Mouse (Mus musculus): ENCODE data around the gene Stxbp1. TPM values are rescaled to one million over a fixed set of nuclear protein-coding genes. Genes with fewer than 3 reads are reported as not detected.

Stxbp1 gene
- total RNA-seq (2021), result 100 to 1,000 TPM; 601 to 619 TPM
- long read RNA-seq, experiment 1, transcript Stxbp1-202 (20 exons, 3,616 nt), result minor isoform, 27 of 400 reads
- long read RNA-seq, experiment 1, transcript Stxbp1-201 (19 exons, 3,892 nt), result major isoform, 256 of 400 reads
- long read RNA-seq, experiment 1, partial matches to known transcripts, result 56 of 400 reads
- long read RNA-seq, experiment 1, other reads (novel, unspliced or antisense), result 61 of 400 reads
- long read RNA-seq, experiment 2, transcript Stxbp1-202 (20 exons, 3,616 nt), result minor isoform, 31 of 456 reads
- long read RNA-seq, experiment 2, transcript Stxbp1-201 (19 exons, 3,892 nt), result major isoform, 264 of 456 reads
- long read RNA-seq, experiment 2, partial matches to known transcripts, result 58 of 456 reads
- long read RNA-seq, experiment 2, other reads (novel, unspliced or antisense), result 103 of 456 reads

DNA sequence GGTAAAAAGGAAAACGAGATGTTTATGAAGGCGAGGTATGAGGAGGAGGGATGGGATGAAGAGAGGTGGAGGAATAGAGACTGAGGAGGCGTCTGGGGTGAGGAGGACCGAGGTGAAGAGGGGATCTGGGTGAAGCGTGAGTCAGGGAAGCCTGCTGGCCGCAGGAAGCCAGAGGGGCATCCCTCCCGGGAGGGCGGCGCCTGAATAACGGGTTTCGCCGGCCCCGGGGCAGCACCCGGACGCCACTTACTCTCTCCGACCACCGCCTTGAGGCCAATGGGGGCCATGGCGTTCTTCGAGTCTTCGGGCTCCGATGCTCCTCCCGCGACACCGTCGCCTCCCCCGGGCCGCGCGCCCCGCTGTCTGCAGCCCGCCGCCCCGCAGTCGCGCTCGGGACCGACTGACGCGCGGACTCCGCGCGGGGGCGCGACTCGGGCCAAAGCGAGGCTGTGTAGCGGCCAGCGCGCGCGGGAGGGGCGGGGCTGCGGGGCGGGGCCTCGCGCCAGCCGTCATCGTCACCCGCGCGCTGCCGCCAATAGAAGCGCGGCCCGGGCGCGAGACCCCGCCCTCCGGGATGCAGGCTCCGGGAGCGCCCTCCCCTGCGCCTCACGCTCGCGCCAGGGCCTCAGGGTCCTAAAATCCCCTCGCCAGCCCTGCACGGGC, at the start of gene Stxbp1:
TSS of gene Stxbp1 (minus strand) at position 441 of the 663 bp plus-strand sequence.
- DNase-seq (ENCODE audit: low spot score in 2 of 2), result peak; percentile 80 to 91

DNA sequence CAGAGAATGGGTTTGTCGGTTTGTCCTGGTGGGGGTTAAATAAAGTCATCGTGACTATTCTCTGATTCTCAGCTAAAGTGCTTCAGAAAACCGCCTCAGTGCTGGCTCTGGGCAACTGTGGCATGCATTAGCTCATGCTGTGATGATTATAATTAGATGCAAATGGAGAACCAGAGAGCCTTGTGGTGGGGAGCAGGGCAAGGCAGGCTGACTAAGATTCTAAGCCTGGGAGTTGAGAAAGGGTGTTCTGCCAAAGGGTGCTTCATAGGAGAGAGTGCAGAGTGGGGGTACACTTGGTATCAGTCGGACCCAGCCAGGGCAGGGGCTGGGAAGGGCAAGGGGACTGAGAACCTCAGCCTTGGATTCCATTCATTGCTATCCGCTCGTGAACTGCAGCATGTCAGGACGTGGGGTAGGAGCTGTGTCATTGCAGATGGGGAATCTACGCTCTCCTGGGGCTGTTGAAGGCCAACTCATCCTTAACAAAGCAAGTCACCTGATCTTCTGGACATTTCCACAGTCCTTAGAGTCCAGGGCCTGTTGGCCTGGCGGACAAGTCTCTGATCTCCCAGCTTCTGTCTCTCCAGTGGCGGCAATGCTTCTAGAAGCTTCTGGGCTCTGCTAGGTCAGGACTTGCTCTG, 49.6 kb upstream of the Stxbp1 start:
- DNase-seq (ENCODE audit: low spot score in 2 of 2), result no peak

DNA sequence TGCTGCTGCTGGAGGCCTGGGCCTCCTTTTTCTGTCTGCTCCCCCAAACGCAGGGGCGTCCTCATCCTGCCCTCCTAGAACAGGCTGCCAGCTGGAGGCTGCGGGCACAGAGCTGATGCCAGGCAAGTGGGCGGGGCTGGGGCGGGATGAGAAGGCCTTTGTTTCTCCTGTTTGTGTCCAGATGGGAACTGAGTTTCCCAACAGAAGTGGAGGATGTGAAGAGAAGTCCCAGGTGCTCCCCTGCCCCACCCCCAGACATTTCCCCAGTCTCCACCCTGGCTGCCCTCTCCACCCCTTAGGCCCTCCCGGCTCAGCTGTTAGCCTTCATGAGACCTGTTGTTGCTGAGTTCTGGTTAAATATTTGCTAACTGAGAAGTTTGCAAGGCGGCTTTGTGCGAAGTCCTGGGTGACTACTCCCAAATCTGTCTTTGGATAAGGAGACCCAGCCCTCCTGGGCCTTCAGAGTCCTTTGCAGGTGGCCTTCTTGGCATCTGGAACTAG, 48.6 kb upstream of the Stxbp1 start:
- no peak for DNase-seq (ENCODE audit: low spot score in 2 of 2)

DNA sequence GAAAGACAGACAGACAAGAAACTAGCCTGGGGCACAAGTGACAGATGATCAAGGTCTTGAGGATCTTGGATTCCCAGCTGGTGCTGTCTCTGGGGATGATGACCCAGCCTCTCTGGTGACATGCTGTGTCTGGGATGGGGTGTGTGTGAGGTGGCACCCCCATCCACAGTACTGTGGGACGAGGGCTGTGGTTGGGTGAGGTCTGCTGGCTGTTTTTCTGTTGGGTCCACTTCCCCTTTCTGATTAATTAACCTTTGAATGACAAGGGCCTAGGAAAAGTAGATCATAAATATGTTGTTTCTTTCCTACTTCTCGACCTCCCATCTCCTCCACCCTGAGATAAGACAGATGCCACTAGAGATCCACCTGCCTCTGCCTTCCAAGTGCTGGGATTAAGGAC, 47.1 kb upstream of the Stxbp1 start:
- DNase-seq (ENCODE audit: low spot score in 2 of 2), result no peak

DNA sequence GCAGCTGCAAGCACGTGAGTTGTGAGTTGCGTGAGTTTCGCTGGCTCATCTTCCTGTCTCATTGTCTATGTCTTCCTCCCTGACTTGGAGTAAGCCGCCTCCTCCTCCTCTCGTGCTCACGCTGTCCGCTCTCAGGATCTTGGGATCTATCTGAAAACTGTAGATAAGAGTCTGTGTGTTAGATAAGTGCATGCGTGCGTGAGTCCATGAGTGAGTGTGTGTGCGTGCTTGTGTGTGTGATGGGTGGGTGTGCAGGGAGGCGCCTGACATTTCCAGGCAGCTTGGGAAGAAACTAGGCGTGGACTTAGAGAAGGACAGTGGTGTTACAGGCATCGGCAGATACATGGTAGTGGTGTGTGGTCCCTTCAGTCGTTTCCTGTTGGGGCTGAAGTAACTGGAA, 45.4 kb upstream of the Stxbp1 start:
- DNase-seq (ENCODE audit: low spot score in 2 of 2), result no peak

DNA sequence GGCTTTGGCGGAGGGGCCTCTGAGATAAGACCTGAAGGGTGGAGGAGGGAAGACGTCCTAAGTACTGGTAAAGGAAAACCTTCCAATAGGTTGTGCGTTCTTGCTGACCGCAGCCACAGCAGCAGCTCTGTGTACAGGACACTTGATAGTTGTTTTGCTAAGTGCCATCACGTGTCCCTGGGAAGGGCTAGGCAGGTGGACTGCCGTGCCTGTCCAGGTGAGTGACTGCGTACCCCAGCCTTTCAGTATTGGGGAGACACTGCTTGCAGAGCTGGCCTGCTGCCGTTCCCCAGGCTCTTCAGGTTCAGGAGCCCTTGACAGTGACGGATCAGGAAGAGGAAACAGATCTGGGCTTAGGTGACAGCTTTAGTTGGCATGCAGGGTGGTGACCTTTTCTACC, 44.2 kb upstream of the Stxbp1 start:
- DNase-seq (ENCODE audit: low spot score in 2 of 2), result no peak

DNA sequence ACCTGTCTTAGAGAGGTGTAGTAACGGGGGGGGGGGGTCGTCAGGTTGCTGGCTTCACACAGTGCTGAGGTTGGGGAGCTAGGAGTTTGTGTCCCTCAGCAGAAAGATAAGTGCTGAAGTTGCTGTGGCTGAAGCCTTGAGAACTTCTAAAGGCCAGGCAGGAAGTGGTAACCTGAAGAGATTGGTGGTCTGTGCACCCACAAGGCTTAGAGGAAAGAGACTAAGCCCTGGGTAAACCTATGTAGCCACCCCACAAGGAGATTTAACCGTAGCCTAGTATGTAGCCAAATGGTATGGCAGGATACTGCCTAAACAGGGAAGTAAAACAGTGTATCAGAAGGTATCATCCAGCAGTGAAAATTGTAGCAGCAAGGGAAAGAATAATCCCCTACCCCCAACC, 43.2 kb upstream of the Stxbp1 start:
- no peak for DNase-seq (ENCODE audit: low spot score in 2 of 2)

DNA sequence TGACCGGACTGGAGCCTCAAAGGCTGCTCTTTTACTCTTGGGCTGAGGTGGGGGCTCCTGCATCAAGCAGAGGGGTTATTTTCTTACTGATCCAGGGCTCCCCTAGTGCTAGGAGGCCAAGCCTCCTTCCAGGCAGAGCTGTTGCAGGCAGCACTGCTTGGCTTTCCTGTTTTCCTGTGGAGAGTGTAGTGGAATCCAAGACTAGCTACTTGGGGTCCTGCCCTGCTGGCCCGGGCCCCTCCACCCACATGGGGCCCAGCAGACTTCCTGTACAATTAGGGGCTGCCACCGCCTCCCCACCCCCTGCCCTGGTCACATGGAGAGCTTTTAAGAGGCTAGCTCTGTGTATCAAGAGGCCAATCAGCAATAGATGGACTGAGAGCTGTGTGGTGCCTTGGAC, 41.5 kb upstream of the Stxbp1 start:
- no peak for DNase-seq (ENCODE audit: low spot score in 2 of 2)

DNA sequence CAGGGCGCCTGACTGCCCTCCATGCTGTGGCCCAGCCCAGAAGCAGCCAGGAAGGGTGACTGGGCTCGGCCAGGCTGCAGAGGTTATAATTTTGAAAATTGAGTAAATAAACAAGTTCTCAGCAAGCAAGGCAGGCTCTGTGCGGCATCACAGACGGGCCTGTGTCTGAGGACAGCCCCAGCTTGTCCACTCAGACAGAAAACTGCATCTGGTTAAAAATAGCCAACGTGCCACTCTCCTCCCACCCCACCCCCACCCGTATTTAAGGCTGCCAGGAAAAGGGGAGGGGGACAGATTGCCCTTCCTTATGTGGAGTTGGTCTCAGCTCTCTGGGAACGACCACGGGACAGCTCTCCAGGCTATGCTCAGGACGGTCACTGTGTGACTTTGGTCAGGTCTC, 41.0 kb upstream of the Stxbp1 start:
- no peak for DNase-seq (ENCODE audit: low spot score in 2 of 2)

DNA sequence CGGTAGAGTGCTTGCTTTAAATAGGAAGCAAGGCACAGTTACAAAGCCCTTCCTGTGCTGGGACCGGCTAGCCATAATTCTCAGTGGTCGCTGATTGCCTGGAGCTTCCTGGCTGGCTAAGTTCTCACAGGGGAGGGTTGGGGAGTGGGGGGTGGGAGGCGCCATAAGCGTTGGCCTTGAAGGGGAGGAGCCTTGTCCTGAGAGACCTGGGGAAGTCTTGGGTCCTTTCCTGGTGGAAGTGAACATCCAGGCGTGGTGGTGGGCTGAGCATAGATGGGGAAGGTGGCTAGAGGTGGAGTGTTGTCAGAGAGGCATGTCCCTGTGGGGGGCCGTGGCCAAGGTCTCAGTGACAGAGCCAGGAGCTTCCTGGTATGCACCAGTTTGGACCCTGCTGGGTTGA, 37.7 kb upstream of the Stxbp1 start:
- DNase-seq (ENCODE audit: low spot score in 2 of 2), result no peak

DNA sequence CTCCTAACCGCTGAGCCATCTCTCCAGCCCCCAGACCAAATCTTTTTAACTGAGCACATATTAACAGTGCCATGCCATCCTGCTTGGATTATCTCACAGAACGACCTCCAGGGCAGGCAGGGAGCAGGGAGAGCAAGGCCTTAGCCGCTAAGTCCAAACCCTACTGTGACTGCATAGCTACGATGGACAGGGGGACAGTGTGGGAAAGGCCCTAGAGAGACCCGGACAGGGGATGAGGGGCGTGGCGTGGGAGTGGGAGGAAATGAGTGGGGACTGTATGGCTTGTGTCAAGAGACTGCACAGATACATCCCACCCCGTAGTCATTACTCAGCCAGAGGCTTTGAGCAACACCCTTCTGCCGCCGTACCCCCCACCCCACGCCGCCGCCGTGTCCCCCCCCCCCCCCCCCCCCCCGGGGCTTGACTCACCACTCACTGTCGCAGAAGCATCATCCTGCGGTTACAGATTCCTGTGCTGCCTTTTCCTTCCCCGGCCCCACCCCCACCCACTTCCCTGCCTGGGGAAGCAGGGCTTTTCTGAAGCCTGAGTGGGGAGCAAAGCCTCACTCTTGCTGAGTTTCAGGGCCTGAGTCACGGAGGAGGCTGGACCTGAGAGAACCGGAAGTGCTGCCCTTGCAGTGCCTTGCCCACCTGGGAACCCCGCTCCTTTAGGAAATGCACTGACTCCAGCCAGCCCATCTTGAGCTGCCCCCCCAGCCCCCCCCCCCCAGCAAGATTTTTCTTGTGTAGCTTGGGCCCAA, 35.4 kb upstream of the Stxbp1 start:
- no peak for DNase-seq (ENCODE audit: low spot score in 2 of 2)

DNA sequence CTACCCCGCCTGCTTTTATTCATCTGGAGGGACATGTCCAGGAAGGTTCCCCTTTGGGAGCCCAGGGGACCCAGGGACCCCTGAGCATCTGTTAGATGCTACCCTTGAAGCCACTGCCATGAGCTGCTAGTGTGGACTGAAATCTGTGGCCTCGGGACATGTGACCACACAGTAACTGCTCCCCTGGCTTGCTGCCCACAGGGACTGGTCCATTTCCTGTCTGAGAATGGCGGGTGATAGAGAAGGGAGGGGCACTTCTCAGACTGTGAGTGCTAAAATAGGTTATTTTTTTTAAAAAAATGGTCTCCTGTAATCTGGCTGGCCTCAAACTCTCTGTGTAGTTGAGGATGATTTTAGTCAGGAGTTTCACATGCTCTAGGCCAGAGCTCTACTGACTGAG, 34.7 kb upstream of the Stxbp1 start:
- no peak for DNase-seq (ENCODE audit: low spot score in 2 of 2)

DNA sequence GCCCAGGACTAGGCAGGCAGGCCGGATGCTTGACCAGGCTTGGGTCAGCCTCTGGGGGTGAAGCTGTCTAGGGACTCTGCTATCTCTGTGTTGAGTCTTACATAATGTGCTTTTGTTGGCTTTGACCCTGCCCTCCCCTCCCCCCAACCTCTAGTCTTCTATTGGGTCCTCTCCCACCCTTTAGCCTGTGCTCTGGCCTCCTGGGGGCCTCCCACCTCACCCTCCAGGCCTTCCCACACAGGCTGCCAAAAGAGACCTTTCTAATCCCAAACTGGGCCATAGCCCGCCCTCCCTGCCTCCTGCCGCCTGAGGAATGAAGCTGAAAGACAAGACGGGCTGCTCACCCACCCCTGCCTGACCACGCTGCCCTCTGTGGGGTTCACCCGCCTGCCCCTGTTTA, 34.0 kb upstream of the Stxbp1 start:
- no peak for DNase-seq (ENCODE audit: low spot score in 2 of 2)

DNA sequence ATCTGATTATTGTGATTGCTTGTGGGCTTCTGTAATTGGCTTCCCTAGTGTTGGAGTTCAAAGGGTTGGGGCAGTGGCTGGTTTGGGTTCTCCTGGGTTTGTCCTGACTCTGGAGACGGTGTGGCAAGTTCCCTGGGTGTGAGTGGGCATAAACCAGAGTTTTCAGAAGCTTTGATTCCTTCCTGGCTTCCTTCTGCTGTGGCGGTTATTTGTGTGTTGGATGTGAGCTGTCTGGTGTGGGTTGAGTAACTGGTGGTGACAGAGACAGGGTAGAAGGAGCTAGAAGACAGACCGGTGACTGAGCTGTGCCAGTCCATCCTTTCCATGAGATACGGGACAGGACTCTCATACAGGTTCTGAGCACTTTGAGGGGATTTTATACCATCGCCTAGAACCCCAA, 32.5 kb upstream of the Stxbp1 start:
- no peak for DNase-seq (ENCODE audit: low spot score in 2 of 2)

DNA sequence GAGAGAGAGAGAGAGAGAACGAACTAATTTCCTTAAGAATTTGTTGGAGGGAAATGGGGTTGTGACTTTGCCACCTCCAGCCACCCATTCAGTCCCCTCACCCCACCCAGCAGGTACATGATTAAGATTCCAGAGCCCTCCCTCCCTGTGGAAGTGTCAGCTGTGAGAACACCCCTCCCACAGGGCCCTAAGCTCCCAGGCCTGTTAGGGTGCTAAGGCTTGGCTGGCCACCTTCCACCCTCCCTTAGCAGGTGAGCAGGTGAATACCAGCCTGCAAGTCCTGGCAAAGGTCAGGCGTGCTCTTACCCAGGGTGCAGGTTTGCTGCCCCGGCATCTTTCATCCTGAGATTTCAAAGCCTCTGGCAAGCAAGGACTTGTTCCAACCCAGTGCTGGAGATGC, 31.4 kb upstream of the Stxbp1 start:
- DNase-seq (ENCODE audit: low spot score in 2 of 2), result no peak

DNA sequence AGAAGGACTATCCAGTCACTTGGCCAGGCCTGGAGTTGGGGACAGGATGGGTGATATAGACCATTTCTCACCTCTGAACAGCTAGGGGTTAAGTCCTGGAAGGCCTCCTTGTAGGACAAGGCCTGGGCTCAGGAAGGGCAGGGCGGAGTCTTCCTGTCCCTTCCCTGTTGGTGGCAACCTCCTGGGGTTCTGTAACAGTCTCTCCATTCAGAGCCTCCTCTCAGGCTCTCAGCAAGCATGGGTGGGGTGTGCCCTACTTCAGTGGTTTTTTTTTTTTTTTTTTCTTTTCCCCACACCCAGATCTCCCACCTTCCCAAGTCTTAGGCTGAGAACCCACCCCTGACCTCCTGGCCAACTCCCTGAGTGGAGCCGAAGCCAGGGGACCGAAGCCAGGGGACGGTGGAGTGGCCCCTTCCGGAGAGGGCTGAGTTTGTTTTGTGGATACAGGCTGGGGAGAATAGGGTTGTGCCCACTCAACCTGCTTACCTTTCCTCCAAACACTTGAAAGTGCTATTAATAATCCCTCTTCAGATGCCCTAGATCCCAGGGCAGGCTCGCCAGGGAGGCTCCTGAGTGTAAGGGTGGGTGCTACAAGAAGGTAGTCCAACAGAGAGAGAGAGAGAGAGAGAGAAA, 30.8 kb upstream of the Stxbp1 start:
- DNase-seq (ENCODE audit: low spot score in 2 of 2), result no peak

DNA sequence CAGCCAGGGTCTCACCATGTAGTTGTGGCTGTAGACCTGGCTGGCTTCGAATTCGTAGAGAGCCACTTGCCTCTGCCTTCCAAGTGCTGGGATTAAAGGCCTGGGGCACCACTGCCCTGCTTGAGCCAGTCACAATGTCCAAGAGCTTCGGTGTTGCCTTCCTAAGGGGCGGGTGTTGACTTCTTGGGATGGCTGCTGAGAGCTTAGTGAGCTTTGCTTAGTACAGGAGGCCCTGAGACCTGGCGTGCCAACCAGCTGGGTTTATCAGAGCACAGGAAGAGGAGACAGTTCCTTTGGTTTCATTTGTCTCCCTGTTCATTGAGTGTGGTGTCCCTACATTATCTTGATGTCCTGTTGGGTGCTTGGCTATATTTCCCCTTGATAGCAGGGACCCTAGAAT, 30.3 kb upstream of the Stxbp1 start:
- no peak for DNase-seq (ENCODE audit: low spot score in 2 of 2)

DNA sequence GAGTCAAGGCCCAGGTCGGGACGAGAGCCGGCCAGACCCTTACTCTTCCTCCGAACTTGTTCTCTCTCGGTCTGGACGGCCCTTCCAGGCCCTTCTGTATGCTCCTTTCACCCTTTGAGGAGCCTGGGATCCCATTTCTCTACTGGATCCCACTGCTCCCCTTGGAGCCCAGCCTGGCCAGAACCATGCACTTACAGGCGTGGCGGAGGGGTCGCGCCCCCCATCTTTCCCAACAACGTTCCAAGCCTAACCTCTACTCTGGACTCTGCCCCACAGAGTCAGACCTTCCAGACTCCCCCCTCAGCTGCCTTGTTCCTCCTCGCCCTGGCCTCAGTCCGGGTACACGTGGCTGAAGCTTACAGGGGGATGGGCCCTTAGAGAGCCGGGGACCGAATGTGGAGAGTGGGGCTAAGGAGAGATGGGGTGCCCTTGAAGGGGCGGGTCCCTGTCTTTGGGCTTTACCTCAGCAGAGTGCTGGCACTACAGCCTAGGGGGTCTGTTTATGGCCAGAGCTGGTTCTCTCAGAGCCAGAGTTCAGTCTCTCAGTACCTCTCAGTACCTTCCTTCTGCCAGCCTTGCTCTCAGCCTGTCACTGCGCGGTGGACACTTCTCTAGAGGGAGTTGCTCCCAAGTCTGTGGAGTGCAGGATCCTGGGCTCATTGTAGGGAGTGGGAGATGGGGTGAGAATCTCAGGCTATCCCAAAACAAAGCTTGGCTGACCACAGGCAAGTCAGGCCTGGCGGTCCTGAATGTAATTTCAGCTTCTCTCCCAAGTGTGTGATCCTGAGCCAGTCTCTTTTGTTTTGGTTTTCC, 29.7 kb upstream of the Stxbp1 start:
- DNase-seq (ENCODE audit: low spot score in 2 of 2), result no peak

DNA sequence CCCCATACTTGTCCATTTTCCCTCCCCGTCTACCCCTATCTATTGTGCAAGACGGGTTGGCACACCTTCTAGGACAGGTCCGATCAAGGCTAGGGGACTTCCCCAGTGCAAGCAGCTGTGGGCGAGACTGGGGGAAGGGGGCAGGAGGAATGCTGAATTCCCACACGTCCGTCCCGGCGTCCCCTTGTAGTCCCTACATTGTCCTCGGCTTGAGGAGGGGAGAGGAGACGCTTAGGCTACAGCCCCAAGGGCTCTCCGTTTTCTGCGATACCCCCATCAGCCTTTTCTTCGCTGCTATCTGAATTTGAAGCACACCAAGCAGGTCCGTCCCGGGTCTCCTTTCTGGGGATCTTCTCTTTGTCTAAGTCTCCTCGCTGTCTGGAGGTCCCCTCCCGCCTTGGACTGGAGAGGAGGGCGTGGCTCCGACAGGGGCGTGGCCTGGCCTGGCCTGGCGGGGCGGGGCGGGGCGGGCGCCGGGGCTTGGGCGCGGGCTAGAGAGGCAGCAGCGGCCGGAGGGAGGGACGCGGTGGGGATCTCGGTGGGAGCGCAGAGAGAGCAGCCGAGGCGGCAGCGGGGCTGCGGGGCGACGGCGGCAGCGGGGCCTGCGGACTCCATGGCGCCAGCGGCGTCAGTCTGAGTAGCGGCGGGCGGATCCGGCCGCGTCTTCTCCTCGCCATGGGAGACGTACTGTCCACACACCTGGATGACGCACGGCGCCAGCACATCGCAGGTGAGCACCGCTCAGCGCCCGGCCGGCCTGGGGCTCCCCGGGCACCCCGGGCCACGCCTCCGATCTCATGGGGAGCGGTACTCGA, 28.8 kb upstream of the Stxbp1 start, which contains the start of gene Fam129b:
TSS of gene Fam129b (plus strand) at position 440 of the 815 bp plus-strand sequence.
- peak; percentile 59 to 69 for DNase-seq (ENCODE audit: low spot score in 2 of 2)
